Mouse (Mus musculus) embryonic facial prominence, embryonic 11.5 days (tissue): ENCODE measurements around the gene Wars2. TPM values are rescaled to one million over a fixed set of nuclear protein-coding genes. Genes with fewer than 3 reads are reported as not detected.

Source experiments
- ATAC-seq: fragments of 200-750 bp; cut with Nextera tagmentation; replicated peaks from 2 replicates; pipeline ENCODE4 v1.8.0; 2017; ENCODE audit warnings: low read depth; ENCODE audit not compliant: insufficient number of reproducible peaks, low FRiP score, low TSS enrichment
- DNase-seq: peaks from one replicate; pipeline ENCODE4 v3.0.0-alpha.2; 2015; ENCODE audit warnings: low spot score
- H3K27ac ChIP-seq: fragments of 300-500 bp; sonication (generic); replicated peaks from 2 replicates; pipeline ENCODE4 v1.5.1; 2014; ENCODE audit warnings: mild to moderate bottlenecking, low read depth, low read length, control low read depth
- H3K27me3 ChIP-seq: fragments of 300-500 bp; sonication (generic); 2 replicates; pipeline ENCODE4 v1.6.1; 2014; ENCODE audit warnings: mild to moderate bottlenecking, low read length, moderate library complexity, mixed read lengths; ENCODE audit not compliant: control insufficient read depth, insufficient read depth
- H3K36me3 ChIP-seq: fragments of 300-500 bp; sonication (generic); replicated peaks from 2 replicates; pipeline ENCODE4 v1.6.1; 2014; ENCODE audit warnings: low read depth, mild to moderate bottlenecking, low read length, moderate library complexity, mixed read lengths; ENCODE audit not compliant: control insufficient read depth, insufficient read depth
- H3K4me1 ChIP-seq: fragments of 300-500 bp; sonication (generic); 2 replicates; pipeline ENCODE4 v1.6.1; 2014; ENCODE audit warnings: low read length, mixed read lengths; ENCODE audit not compliant: control insufficient read depth, insufficient read depth
- H3K4me2 ChIP-seq: fragments of 300-500 bp; sonication (generic); 2 replicates; pipeline ENCODE4 v1.6.1; 2014; ENCODE audit warnings: low read depth, mild to moderate bottlenecking, control low read depth, low read length, moderate library complexity
- H3K4me3 ChIP-seq: fragments of 300-500 bp; sonication (generic); 2 replicates; pipeline ENCODE4 v1.5.1; 2014; ENCODE audit warnings: low read depth, low read length, control low read depth
- H3K9ac ChIP-seq: fragments of 300-500 bp; sonication (generic); replicated peaks from 2 replicates; pipeline ENCODE4 v1.6.1; 2014; ENCODE audit warnings: mild to moderate bottlenecking, control low read depth, low read length
- H3K9me3 ChIP-seq: fragments of 300-500 bp; sonication (generic); replicated peaks from 2 replicates; pipeline ENCODE4 v1.6.1; 2016; ENCODE audit warnings: mild to moderate bottlenecking, low read length, inconsistent platforms, mixed read lengths; ENCODE audit not compliant: control insufficient read depth
- WGBS: fragments of 180-500 bp; shearing (Covaris S2); extraction: QIAGEN DNeasy Blood & Tissue Kit; methylation state at CpG from one replicate; pipeline ENCODE4 v1.1.7; 2014; 5-methylcytosine and 5-hydroxymethylcytosine counted together
- polyA plus RNA-seq: library from polyadenylated mRNA; unstranded; fragments of >200 nt; fragmentation: Nextera tagmentation; extraction: Ambion mirVana; gene quantifications from 2 replicates; pipeline ENCODE4 v1.2.1, GENCODE M21; 2014

Wars2 gene
- polyA plus RNA-seq, 1 experiment from 2014 or later, result 9.3 TPM

DNA sequence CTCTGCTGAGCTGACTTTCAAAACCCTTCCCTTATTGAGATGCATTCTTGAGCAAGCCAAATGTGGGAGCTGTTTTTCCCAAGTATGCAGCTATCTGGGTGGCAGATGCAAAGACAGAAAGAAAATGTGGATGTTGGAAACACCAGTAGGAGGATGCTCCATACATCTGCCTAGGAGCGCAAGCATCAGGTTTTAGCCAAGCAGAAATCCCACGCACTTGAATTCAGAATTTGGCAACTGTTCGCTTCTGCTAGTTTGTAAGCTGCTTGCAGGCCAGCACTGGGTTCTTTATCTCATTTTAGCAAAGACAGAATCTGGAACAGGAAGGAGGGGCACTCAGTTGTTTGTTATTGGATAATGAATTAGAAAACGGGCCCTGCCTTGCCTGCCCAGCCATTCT lies 8.9 kb upstream of the Wars2 start:
- no peaks in the 10 kb centered on the region for H3K36me3 ChIP-seq
- 87% methylated on average over 4 of the region's 4 CpGs for WGBS
- no peak for DNase-seq
- ATAC-seq, result no peak
- no peaks in the 10 kb centered on the region for H3K27me3 ChIP-seq
- H3K9me3 ChIP-seq, result no peaks in the 10 kb centered on the region
- no peak overlapping the region for H3K27ac ChIP-seq
- no peak overlapping the region for H3K9ac ChIP-seq
- H3K4me3 ChIP-seq, result no peak overlapping the region
- H3K4me1 ChIP-seq, result no peaks in the 10 kb centered on the region
- no peak overlapping the region for H3K4me2 ChIP-seq

- DNase-seq, result no peak
- no peak overlapping the region for H3K9ac ChIP-seq
- no peak overlapping the region for H3K27ac ChIP-seq
- ATAC-seq, result no peak
- H3K36me3 ChIP-seq, result no peaks in the 10 kb centered on the region
- no peaks in the 10 kb centered on the region for H3K9me3 ChIP-seq
- 90% methylated on average over 4 of the region's 4 CpGs for WGBS
- no peaks in the 10 kb centered on the region for H3K4me1 ChIP-seq
- no peak overlapping the region for H3K4me3 ChIP-seq
- no peaks in the 10 kb centered on the region for H3K27me3 ChIP-seq
- H3K4me2 ChIP-seq, result no peak overlapping the region
Measured at GRCm38 (mm10) chr3:99133913-99134312, 7.0 kb upstream of the Wars2 start.

GRCm38 (mm10) chr3:99147886-99148285 lies 7.0 kb downstream of the Wars2 start:
- H3K4me1 ChIP-seq, result no peaks in the 10 kb centered on the region
- 80% methylated on average over 3 of the region's 3 CpGs for WGBS
- H3K9me3 ChIP-seq, result no peaks in the 10 kb centered on the region
- no peaks in the 10 kb centered on the region for H3K27me3 ChIP-seq
- ATAC-seq (no peak), DNase-seq (no peak)
- H3K4me2 ChIP-seq, result no peak overlapping the region
- no peaks in the 10 kb centered on the region for H3K36me3 ChIP-seq
- H3K27ac ChIP-seq, result no peak overlapping the region
- H3K9ac ChIP-seq, result no peak overlapping the region
- H3K4me3 ChIP-seq, result no peak overlapping the region

DNA sequence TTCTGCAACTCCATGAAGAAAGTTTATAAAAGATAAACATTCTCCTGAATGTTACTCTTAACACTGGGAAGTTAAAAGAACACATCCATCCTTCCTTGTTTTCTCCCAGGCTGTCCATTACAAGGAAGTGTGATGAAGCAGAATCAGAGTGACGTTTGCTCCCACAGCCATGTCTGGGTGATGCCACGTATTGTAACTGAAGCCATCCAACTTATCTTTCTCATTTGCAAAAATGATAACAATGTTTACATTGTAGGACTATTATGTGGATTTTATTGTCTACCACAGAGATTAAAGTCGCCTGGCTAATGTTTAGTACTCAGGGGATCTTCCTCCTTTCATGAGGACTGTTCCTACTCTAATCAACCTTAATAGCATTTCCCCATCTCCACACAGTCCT lies 8.2 kb downstream of the Wars2 start:
- Histone ChIP-seq H3K27ac (no peak overlapping the region), H3K9me3 (no peaks in the 10 kb centered on the region), H3K9ac (no peak overlapping the region), H3K4me3 (no peak overlapping the region), H3K4me2 (no peak overlapping the region), H3K36me3 (no peaks in the 10 kb centered on the region), H3K4me1 (no peaks in the 10 kb centered on the region), H3K27me3 (no peaks in the 10 kb centered on the region)
- ATAC-seq, result no peak
- 76% methylated on average over 3 of the region's 3 CpGs for WGBS
- no peak for DNase-seq

DNA sequence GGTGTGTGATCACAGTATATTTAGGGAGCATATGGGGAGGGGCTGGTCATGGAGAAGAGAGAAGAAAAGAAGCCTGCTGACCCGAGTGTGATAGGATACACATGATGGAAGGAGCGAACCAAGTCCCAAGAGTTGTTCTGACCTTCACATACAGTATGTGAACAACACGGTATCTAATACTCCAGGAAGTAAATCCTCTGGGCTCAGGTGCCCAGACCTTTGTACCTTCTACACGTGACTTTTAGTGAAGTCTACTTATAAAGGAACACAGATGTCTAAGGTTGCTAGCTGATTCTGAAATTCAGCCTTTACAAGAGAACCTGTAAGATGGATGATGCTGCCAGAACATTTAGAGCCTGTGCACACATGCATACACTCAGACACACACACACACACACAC lies 15.4 kb downstream of the Wars2 start:
- ATAC-seq, result no peak

DNA sequence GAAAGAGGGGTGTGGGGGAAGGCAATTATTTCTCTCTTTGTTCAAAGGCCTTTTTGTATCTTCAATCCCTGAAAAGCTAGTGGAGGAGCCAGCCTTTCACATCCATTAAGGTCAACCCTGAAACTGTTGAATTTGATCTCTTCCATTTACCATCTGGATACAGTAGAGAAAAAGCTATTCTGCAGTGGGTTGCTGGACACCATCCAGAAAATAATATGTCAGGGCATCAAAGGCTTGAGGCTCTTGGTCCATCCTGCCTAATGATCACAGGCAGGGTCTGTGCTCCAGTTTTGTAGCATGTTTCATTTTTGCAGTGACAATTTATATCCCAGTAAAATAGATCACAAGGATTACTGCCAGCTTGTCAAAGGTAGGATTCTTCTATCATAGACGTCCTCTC lies 16.1 kb downstream of the Wars2 start:
- Histone ChIP-seq H3K9me3 (no peaks in the 10 kb centered on the region), H3K9ac (no peak overlapping the region), H3K4me3 (no peak overlapping the region), H3K4me2 (no peak overlapping the region), H3K36me3 (no peaks in the 10 kb centered on the region), H3K27ac (no peak overlapping the region), H3K4me1 (no peaks in the 10 kb centered on the region), H3K27me3 (no peaks in the 10 kb centered on the region)
- no peak for DNase-seq
- ATAC-seq, result no peak
- 68% methylated on average over 1 of the region's 1 CpGs for WGBS

More for the DNA sequence above, 15.4 kb downstream of the Wars2 start:
- Histone ChIP-seq H3K4me1 (no peaks in the 10 kb centered on the region), H3K27ac (no peak overlapping the region), H3K9ac (no peak overlapping the region), H3K36me3 (no peaks in the 10 kb centered on the region), H3K4me3 (no peak overlapping the region), H3K27me3 (no peaks in the 10 kb centered on the region), H3K4me2 (no peak overlapping the region), H3K9me3 (no peaks in the 10 kb centered on the region)
- DNase-seq, result no peak
- WGBS, result 81% methylated on average over 4 of the region's 4 CpGs

- H3K27ac ChIP-seq, result no peak overlapping the region
- no peak for ATAC-seq
- H3K4me1 ChIP-seq, result no peaks in the 10 kb centered on the region
- DNase-seq, result no peak
- no peak overlapping the region for H3K9ac ChIP-seq
- H3K9me3 ChIP-seq, result no peaks in the 10 kb centered on the region
- H3K4me3 ChIP-seq, result no peak overlapping the region
- H3K27me3 ChIP-seq, result no peaks in the 10 kb centered on the region
- H3K36me3 ChIP-seq, result no peaks in the 10 kb centered on the region
- 72% methylated on average over 4 of the region's 4 CpGs for WGBS
- H3K4me2 ChIP-seq, result no peak overlapping the region
Measured at GRCm38 (mm10) chr3:99157451-99158015, 16.7 kb downstream of the Wars2 start.

DNA sequence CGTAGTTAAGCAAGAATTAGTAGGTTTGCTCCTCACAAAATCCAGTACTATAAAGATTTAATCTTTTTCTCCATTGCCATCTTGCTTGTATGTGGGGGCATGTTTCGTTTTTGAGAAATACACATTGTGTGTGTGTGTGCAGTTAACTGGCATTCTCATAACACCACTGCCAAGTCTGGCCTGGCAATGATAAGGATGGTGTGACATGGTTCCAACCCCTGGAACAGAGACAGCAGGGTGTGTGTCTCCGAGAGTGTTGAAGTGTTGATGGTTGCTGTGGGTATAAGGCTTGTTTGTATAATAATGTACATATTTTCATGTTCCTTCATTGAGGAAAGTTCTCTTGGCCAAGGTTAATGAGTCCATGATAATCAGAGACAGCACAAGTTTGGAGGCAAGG lies 19.1 kb downstream of the Wars2 start:
- Histone ChIP-seq H3K4me2 (no peak overlapping the region), H3K27ac (no peak overlapping the region), H3K9me3 (no peaks in the 10 kb centered on the region), H3K27me3 (no peaks in the 10 kb centered on the region), H3K4me3 (no peak overlapping the region), H3K36me3 (no peaks in the 10 kb centered on the region), H3K9ac (no peak overlapping the region), H3K4me1 (no peaks in the 10 kb centered on the region)
- no peak for ATAC-seq
- WGBS, result 90% methylated on average over 3 of the region's 3 CpGs
- no peak for DNase-seq
